Mouse (Mus musculus) layer of hippocampus, postnatal 10 days (tissue): ENCODE measurements around the gene Prdx2. TPM values are rescaled to one million over a fixed set of nuclear protein-coding genes. Genes with fewer than 3 reads are reported as not detected.

Source experiments
- DNase-seq, 2 experiments: peaks; one replicate each; pipeline ENCODE4 v3.0.0; 2021; ENCODE audit warnings: low spot score in 2 of 2
- long read RNA-seq: library from polyadenylated mRNA; stranded (forward); transcript quantifications from one replicate; pipeline ENCODE4 v2.0.0, GENCODE M21; 2023
- total RNA-seq, 2 experiments: library from RNA; stranded (reverse); gene quantifications; 2 replicates each; pipeline ENCODE4 v1.2.3; 2021

The Prdx2 gene
- total RNA-seq: 100 to 1,000 TPM; 492 to 505 TPM
- long read RNA-seq, transcript Prdx2-203 (6 exons, 1,612 nt): minor isoform, 77 of 1,080 reads
- long read RNA-seq, transcript Prdx2-201 (6 exons, 1,500 nt): major isoform, 673 of 1,080 reads
- long read RNA-seq, transcript Prdx2-208 (5 exons, 1,175 nt): minor isoform, 17 of 1,080 reads
- long read RNA-seq, partial matches to known transcripts: 285 of 1,080 reads
- long read RNA-seq, other reads (novel, unspliced or antisense): 23 of 1,080 reads

GRCm38 (mm10) chr8:84969241-84970134, at the start of gene Prdx2, which contains the start of the genes Gm49661 and Rnaseh2a:
Prdx2 (plus strand) TSS chr8:84969587.
Gm49661 (minus strand) TSS chr8:84969433.
Rnaseh2a (minus strand) TSS chr8:84969767.
- DNase-seq: peak; percentile 69 to 80

GRCm38 (mm10) chr8:84921596-84921995, 47.8 kb upstream of the Prdx2 start:
- DNase-seq: no peak

- DNase-seq: no peak
Measured at GRCm38 (mm10) chr8:84925557-84925956, 43.8 kb upstream of the Prdx2 start.

GRCm38 (mm10) chr8:84927513-84927912, 41.9 kb upstream of the Prdx2 start:
- DNase-seq: no peak

- peak; percentile 78 to 85 for DNase-seq
Measured at GRCm38 (mm10) chr8:84928456-84929306, 40.7 kb upstream of the Prdx2 start.

DNA sequence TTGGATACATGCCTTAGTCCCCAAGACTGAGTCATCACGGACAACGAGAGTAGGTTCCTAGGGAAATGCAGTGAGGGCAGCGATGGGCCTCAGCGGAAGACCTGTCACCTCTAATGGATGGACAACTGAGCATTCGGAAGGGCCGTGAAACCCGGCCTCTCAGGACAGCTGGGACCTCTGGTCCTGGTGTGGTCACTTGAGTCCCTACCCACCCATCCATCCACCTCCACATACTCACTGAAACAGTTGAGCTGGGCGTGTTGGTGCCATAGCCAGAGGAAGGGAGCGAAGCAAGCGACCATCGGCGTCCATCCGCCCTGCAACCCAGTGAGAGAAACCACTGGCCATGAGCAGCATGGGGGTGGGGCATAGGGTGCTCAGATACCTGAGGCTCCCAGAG, 38.8 kb upstream of the Prdx2 start:
- no peak for DNase-seq

GRCm38 (mm10) chr8:84933767-84934559, 35.4 kb upstream of the Prdx2 start:
- no peak for DNase-seq

- peak in 1 of 2 experiments; percentile 47 for DNase-seq
Measured at GRCm38 (mm10) chr8:84934860-84935259, 34.5 kb upstream of the Prdx2 start.

DNA sequence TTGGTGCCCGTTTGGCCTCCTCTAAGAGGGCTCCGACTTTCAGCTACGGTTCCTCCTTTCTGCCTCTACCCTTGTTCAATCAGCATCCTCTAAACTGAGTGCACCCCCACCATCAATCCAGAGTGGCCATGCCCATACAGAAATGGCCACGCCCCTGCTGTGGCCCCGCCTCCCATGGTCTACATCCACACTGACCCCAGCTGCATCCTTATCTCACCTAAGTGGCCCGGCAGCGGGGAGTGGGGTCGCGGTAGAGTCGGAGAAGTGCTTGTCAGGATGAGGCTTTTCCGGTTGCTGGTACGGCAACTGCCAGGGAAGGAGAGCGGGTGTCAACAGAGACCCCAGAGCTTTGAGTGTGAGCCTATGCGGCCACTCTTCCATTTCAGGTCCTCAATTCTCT, 33.9 kb upstream of the Prdx2 start:
- peak in 1 of 2 experiments; percentile 34 for DNase-seq

DNA sequence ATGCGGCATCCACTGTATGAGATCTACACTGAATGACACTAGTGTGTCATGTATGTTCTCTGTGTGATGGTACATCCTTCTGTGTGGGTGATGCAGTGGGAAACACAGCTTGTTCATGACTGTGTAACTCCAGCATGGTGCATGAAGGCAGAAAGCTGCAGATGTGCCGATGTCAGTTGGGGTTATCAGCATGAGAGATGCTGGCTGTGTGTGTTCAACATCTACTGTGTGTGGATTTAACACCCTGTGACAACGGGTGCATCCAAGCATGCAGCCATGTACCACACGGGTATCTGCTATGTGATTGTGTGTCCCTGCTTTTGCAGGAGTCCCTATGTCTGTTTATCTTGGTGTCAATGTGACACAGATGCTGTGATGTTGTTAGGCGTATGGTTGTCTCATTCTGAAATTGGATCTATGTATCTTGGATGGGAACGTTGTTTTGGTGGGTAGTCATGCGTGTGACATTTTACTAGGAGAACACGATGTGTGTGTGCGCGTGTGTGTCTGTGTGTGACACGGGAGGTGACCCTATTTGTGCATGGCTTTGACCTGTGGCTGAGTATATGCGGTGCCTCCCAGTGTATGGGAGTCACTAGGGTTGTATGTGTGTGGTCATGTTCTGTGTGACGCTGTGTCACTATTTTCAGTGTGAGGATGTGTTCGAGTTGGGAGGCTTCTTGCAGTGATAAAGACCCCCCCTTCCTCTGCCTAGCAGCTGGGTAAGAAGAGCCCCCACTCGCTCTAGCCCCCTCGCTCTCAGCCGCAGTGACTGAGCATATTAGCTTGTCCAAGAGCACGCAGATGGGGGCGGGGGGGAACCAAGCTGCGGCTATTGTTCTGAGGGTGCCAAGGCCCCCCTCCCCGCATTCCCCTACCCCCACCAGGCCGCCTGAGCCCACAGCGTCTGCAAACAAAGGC, 33.1 kb upstream of the Prdx2 start:
- DNase-seq: peak in 1 of 2 experiments; percentile 38

- peak; percentile 79 to 87 for DNase-seq
Measured at GRCm38 (mm10) chr8:84936962-84937546, 32.3 kb upstream of the Prdx2 start, which contains the start of gene Mast1. Mast1 (minus strand) TSS chr8:84937359.

GRCm38 (mm10) chr8:84937620-84938485, 31.5 kb upstream of the Prdx2 start:
- DNase-seq: no peak

DNA sequence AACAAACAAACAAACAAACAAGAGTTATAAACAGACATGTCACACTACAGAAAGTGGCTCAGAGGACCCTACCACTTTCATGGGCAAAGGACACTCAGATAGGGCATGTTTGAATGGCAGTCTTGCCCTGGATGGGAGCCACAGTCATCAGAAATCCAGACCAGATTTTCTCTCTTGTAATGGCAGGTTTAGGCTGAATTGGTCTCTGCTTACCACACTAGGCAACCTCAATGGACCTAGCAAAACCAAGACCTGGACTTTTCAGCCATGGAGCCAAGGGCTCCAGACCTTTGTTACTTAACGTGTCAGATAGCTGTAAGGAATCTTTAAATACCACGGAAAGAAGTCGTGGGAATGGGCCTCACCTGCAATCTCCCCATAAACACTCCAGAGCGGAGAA, 25.7 kb upstream of the Prdx2 start:
- DNase-seq: no peak

GRCm38 (mm10) chr8:84944478-84945160, 24.8 kb upstream of the Prdx2 start:
- peak; percentile 54 to 71 for DNase-seq

DNA sequence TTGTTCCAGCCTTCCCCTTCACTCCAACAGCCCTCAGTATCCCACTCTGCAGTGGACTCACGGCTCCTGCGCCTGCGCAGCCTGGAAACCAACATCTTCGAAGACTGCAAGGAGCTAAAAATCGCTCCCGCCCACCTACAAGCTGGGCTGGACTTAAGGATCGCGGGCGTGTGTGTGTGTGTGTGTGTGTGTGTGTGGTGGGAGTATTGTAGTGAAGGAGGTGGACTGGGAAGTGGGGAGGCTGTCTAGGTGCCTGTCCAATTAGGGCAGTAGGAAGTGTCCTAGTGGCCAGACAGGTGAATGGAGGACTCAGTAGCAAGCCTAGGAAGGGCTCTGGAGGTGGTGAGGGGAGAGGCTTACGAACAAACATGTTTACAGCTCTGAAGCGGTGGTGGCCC, 24.2 kb upstream of the Prdx2 start:
- peak; percentile 31 to 59 for DNase-seq

- DNase-seq: peak; percentile 56 to 77
Measured at GRCm38 (mm10) chr8:84945633-84946527, 23.5 kb upstream of the Prdx2 start.
